Mouse (Mus musculus) cerebellum, postnatal 4 days (tissue): ENCODE results near the gene Olfr395.
"Not testable (repeated sequence)": the region's sequence is repeated elsewhere in the genome, so short reads cannot be mapped to it uniquely, and the experiment has no call there.

Source experiments
- DNase-seq, 2 experiments: peaks; one replicate each; pipeline ENCODE4 v3.0.0; 2022; ENCODE audit warnings: low spot score in 2 of 2, mixed read lengths in 1 of 2

Gene Olfr395

GRCm38 (mm10) chr11:73909199-73909598 is at the start of gene Olfr395:
Gene Olfr395, minus strand, starts transcription at chr11:73909299.
- not testable (repeated sequence) for DNase-seq

- no peak for DNase-seq
These were observed 27.3 kb upstream of the Olfr395 start, which contains the start of gene Olfr23 for GRCm38 (mm10) chr11:73936377-73936776. Gene Olfr23, plus strand, starts transcription at chr11:73936677.

- DNase-seq: no peak
These were observed 18.4 kb downstream of the Olfr395 start, which contains the start of gene Olfr394 for GRCm38 (mm10) chr11:73890671-73891070. Gene Olfr394, minus strand, starts transcription at chr11:73890771.
